Mouse (Mus musculus) neural tube, embryonic 14.5 days (tissue): ENCODE measurements at regions not wholly inside any gene's neighbourhood (a gene's known extent, or its start where the extent isn't known, plus 50 kb on each side); places are given as distances from the start of the nearest gene placed in this dataset.

Experiments
- ATAC-seq: fragments of 200-750 bp; cut with Nextera tagmentation; 2 replicates; pipeline ENCODE4 v1.8.0; 2017; ENCODE audit warnings: low read depth, mild to moderate bottlenecking, moderate TSS enrichment, moderate library complexity
- H3K27ac ChIP-seq: fragments of 300-500 bp; sonication (generic); 2 replicates; pipeline ENCODE4 v1.5.1; 2014; ENCODE audit warnings: low read depth, mild to moderate bottlenecking, control low read depth, low read length, moderate library complexity, mixed read lengths
- H3K27me3 ChIP-seq: fragments of 300-500 bp; sonication (generic); 2 replicates; pipeline ENCODE4 v1.6.1; 2014; ENCODE audit warnings: low read length; ENCODE audit not compliant: control insufficient read depth, insufficient read depth
- H3K36me3 ChIP-seq: fragments of 300-500 bp; sonication (generic); 2 replicates; pipeline ENCODE4 v1.6.1; 2014; ENCODE audit warnings: low read length, mixed read lengths; ENCODE audit not compliant: control insufficient read depth, insufficient read depth
- H3K4me1 ChIP-seq: fragments of 300-500 bp; sonication (generic); 2 replicates; pipeline ENCODE4 v1.6.1; 2014; ENCODE audit warnings: low read length; ENCODE audit not compliant: control insufficient read depth, insufficient read depth
- H3K4me2 ChIP-seq: fragments of 300-500 bp; sonication (generic); 2 replicates; pipeline ENCODE4 v1.6.1; 2014; ENCODE audit warnings: mild to moderate bottlenecking, low read depth, low read length, control low read depth
- H3K4me3 ChIP-seq: fragments of 300-500 bp; sonication (generic); 2 replicates; pipeline ENCODE4 v1.5.1; 2014; ENCODE audit warnings: low read depth, low read length, control low read depth, mixed read lengths
- H3K9ac ChIP-seq: fragments of 300-500 bp; sonication (generic); replicated peaks from 2 replicates; pipeline ENCODE4 v1.6.1; 2014; ENCODE audit warnings: low read depth, mild to moderate bottlenecking, control low read depth, low read length, mixed read lengths
- H3K9me3 ChIP-seq: fragments of 300-500 bp; sonication (generic); 2 replicates; pipeline ENCODE4 v1.6.1; 2016; ENCODE audit warnings: low read length; ENCODE audit not compliant: control insufficient read depth
- WGBS: fragments of 180-500 bp; shearing (Covaris S2); extraction: QIAGEN DNeasy Blood & Tissue Kit; methylation state at CpG from one replicate; pipeline ENCODE4 v1.1.7; 2014; 5-methylcytosine and 5-hydroxymethylcytosine counted together

DNA sequence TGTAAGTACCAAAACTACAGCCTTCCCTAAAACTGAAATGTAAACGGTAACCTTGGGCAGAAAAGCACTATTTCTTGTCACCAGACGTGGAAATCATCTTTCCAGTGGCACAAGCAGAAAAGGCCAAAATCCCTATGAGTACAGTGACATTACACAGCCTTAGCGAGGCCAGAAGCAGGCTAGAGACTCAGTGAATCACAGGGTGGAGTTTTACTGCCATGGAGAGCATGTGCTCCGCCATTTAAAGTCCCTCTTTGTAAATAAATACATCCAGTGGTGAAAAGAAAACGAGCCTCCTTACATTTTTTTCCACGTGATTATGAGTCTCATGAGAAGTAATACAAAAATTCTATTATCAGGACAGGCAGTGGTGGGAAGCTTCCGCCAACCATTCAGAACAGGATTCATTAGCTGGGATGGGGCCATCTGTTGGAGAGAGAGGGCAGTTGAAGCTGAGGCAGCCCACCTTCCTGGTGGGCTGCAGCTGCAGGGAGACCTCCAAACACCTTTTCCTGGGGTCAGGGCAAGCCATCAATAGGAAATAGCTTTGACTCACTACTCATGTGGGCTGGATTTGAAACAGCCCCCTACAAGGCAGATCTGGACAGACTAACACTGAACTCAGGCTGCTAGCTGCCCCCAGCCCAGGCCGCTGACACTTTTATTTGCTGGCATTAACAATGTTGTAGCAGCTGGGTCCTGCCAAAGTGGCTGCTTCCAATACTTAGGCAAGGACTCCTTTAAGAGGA is 146.5 kb upstream of the Hnrnpa3 start:
- WGBS, result 39% methylated on average over 8 of the region's 8 CpGs
- H3K4me2 ChIP-seq, result no peak overlapping the region
- 0 out of 2 replicates have a peak, but pooled peaks have one; percentile 46 for ATAC-seq
- no peaks in the 10 kb centered on the region for H3K36me3 ChIP-seq
- no peak overlapping the region; the same call in 1 of the 2 replicates for H3K27ac ChIP-seq
- no peaks in the 10 kb centered on the region for H3K9me3 ChIP-seq
- no peak overlapping the region for H3K4me3 ChIP-seq
- no peak overlapping the region for H3K9ac ChIP-seq
- no peaks in the 10 kb centered on the region; the same call in 1 of the 2 replicates for H3K4me1 ChIP-seq
- H3K27me3 ChIP-seq, result no peaks in the 10 kb centered on the region

DNA sequence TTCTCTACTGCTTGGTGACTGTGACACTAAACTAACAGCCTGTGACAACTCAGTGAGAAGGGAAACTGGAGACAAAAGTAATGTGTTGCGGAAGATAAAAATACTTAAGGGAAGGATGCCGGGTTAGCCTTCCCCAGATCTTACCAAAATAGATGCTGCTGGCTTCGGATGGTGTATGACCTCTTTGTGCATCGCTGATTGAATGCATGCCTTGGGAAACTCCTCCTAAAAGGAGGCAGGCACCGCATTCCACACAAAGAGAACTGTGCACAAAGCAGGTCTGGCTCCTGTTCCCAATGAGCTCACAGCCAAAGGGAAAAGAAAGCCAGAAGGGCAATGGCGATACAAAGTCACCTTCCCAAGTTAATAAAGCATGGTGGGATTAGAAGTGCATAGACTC is 144.9 kb upstream of the Hnrnpa3 start:
- Histone ChIP-seq H3K9me3 (no peaks in the 10 kb centered on the region), H3K4me1 (no peaks in the 10 kb centered on the region; the same call in 1 of the 2 replicates), H3K27ac (no peak overlapping the region), H3K4me3 (no peak overlapping the region), H3K27me3 (no peaks in the 10 kb centered on the region), H3K9ac (no peak overlapping the region), H3K36me3 (no peaks in the 10 kb centered on the region), H3K4me2 (no peak overlapping the region)
- WGBS, result 50% methylated on average over 6 of the region's 6 CpGs
- ATAC-seq, result no peak

DNA sequence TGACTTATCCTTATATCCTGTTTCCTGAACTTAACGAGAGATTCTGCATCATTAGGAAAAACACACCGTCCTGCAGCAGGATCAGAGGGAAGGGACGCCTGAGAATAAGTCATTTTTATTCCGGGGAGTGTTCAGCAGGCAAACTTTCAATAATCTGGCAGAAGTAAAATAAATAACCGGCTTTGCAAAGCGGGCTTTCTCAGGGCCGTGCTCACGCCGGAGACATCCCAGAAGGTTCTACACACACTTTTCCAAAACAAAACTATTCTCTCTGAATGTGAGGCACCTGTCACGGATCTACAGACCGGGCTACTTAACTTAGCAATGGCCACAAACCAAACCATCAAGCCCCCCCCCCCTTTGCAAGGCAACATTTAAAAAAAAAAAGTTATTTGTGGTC is 142.8 kb upstream of the Hnrnpa3 start:
- Histone ChIP-seq H3K36me3 (no peaks in the 10 kb centered on the region), H3K4me1 (no peaks in the 10 kb centered on the region), H3K9me3 (no peaks in the 10 kb centered on the region), H3K4me2 (no peak overlapping the region), H3K27me3 (no peaks in the 10 kb centered on the region), H3K4me3 (no peak overlapping the region), H3K9ac (no peak overlapping the region), H3K27ac (no peak overlapping the region)
- no peak for ATAC-seq
- 77% methylated on average over 11 of the region's 11 CpGs for WGBS

DNA sequence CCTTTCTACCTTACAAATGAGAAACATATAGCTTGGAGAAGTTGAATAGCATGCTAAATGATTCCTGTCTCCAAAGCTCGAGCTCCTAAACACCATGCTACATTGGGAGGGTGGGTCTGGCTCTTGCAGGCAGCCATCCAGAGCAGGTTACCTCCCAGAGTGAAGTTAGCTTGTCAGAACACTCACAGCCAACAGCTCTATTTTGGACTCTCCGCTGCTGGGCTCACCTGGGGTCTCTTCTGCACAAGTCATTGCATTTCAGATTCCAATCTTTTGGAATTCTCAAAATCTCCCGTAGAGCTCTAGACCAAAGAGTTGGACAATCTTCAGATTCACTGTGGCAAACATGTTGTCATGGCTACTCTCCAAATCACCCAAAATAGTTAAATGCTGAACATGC is 142.0 kb upstream of the Hnrnpa3 start:
- no peaks in the 10 kb centered on the region for H3K36me3 ChIP-seq
- H3K4me3 ChIP-seq, result no peak overlapping the region
- no peak overlapping the region for H3K4me2 ChIP-seq
- no peaks in the 10 kb centered on the region for H3K27me3 ChIP-seq
- H3K4me1 ChIP-seq, result no peaks in the 10 kb centered on the region
- H3K9me3 ChIP-seq, result no peaks in the 10 kb centered on the region
- no peak for ATAC-seq
- 87% methylated on average over 3 of the region's 3 CpGs for WGBS
- H3K9ac ChIP-seq, result no peak overlapping the region
- no peak overlapping the region for H3K27ac ChIP-seq

DNA sequence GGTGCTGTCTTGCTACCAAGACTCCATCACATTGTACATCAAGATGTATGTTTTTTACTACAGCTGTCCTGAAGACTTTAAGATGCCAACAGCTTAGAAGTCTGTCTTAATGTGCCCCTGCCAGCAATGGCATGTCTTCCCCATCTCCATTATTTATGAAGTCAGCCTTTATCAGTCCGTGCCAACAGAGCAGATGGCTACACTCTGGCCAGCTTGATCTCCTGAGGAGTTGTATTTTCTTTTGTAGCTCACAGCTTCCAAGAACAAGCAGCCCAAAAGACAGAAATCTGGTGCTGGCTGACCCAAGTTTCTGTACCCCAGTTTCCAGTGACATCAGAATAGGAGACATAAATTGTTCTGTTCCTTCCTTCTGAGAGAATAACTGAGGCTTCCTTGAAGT is 140.5 kb upstream of the Hnrnpa3 start:
- WGBS, result 50% methylated on average over 1 of the region's 1 CpGs
- Histone ChIP-seq H3K9ac (no peak overlapping the region), H3K27me3 (no peaks in the 10 kb centered on the region), H3K9me3 (no peaks in the 10 kb centered on the region), H3K4me2 (no peak overlapping the region), H3K36me3 (no peaks in the 10 kb centered on the region), H3K27ac (no peak overlapping the region), H3K4me3 (no peak overlapping the region), H3K4me1 (no peaks in the 10 kb centered on the region)
- ATAC-seq, result no peak

DNA sequence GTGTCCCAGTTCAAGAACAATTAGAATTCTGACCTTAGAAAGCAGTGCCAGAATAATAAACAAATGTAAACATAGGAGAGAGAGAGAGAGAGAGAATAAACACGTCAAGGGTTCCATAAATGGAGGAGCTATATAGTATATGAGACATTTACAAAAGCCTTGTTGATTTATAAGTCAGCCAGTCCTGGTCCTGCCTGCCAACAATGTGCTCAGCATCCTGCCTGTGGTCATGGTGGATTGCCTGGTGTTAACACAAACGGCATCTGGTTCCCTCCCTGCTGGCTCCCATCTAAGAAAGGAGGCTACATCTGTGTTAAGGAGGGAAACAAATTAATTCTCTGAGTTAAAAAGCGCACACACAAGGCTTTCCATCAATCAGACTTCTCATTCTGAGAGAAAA is 133.5 kb upstream of the Hnrnpa3 start:
- H3K4me1 ChIP-seq, result no peaks in the 10 kb centered on the region
- no peak; the same call in 1 of the 2 replicates for ATAC-seq

DNA sequence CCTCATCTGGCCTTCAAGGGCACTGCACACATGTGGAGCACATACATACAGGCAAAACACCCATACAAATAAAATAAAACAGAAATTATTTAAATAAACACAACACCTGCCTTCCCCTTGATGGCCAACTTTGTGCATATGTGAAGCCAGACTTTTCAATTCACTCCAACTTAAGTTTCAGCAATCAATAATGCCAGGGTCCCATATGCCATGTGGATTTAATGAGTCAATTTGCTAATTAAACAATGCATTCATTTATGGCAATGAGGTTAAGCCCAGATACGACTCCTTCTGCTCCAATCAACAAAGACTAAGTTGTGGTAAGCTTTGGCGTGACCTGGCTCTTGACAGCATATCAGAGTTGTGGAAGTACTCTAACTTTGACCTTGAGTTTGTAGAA is 130.4 kb upstream of the Hnrnpa3 start:
- Histone ChIP-seq H3K36me3 (no peaks in the 10 kb centered on the region), H3K9ac (no peak overlapping the region), H3K9me3 (no peaks in the 10 kb centered on the region), H3K27ac (no peak overlapping the region), H3K4me2 (no peak overlapping the region), H3K4me3 (no peak overlapping the region), H3K27me3 (no peaks in the 10 kb centered on the region), H3K4me1 (no peaks in the 10 kb centered on the region)
- 70% methylated on average over 2 of the region's 2 CpGs for WGBS
- ATAC-seq, result no peak

More for the DNA sequence above, 133.5 kb upstream of the Hnrnpa3 start:
- Histone ChIP-seq H3K27me3 (no peaks in the 10 kb centered on the region), H3K36me3 (no peaks in the 10 kb centered on the region), H3K9ac (no peak overlapping the region), H3K9me3 (no peaks in the 10 kb centered on the region), H3K4me3 (no peak overlapping the region), H3K4me2 (no peak overlapping the region), H3K27ac (no peak overlapping the region)
- 18% methylated on average over 3 of the region's 3 CpGs for WGBS

DNA sequence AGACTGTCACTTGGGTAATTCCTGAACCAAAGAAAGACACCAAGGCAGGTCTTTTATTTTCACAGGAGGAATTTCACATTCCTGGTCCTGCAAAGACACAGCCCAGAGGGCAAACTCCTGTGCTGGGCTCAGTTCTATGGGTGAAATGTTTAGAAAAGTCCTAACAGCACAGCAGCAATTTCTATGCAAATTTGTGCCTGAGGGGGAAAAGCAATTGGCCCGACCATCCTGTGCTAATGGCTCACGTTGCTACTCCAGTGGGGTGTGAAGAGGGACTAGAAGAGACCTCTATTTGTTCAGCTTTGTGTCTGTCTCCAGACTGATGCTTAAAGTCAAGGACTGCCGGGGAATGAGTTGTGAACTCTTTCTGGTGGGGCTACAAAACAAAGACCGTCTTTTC is 120.9 kb upstream of the Hnrnpa3 start:
- Histone ChIP-seq H3K4me1 (no peaks in the 10 kb centered on the region), H3K9me3 (no peaks in the 10 kb centered on the region), H3K36me3 (no peaks in the 10 kb centered on the region), H3K4me2 (no peak overlapping the region), H3K9ac (no peak overlapping the region), H3K4me3 (no peak overlapping the region), H3K27me3 (no peaks in the 10 kb centered on the region), H3K27ac (no peak overlapping the region)
- 22% methylated on average over 4 of the region's 4 CpGs for WGBS
- no peak for ATAC-seq

DNA sequence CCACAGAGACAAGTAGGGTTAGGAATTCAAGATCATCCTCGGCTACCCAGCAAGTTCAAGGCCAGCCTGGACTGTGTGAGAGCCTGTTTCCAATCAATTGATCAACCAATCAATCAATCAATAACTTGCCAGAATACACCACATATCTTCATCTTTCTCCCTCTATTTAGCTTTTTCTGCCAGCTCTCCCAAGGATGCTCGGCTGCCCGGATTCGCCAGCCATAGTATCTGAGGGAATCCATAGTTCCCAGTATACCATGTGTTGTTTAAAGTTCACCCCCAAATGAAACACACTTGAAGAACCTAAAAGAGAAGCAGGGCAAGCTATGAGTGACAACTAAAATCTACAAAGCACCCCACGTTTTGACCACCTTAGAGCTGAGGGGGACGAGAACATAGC is 119.3 kb upstream of the Hnrnpa3 start:
- Histone ChIP-seq H3K4me2 (no peak overlapping the region), H3K27me3 (no peaks in the 10 kb centered on the region), H3K4me3 (no peak overlapping the region), H3K4me1 (no peaks in the 10 kb centered on the region), H3K36me3 (no peaks in the 10 kb centered on the region), H3K27ac (no peak overlapping the region), H3K9ac (no peak overlapping the region), H3K9me3 (no peaks in the 10 kb centered on the region)
- no peak for ATAC-seq
- 92% methylated on average over 6 of the region's 6 CpGs for WGBS
